Mouse (Mus musculus) kidney, postnatal 0 days (tissue): Measurements from ENCODE around the gene Rpl6. TPM values are rescaled to one million over a fixed set of nuclear protein-coding genes. Genes with fewer than 3 reads are reported as not detected.

Experiments
- ATAC-seq: fragments of 200-750 bp; cut with Nextera tagmentation; replicated peaks from 2 replicates; pipeline ENCODE4 v1.8.0; 2017; ENCODE audit warnings: low read depth, moderate number of reproducible peaks, moderate TSS enrichment, moderate library complexity; ENCODE audit not compliant: low FRiP score
- DNase-seq: peaks from one replicate; pipeline ENCODE4 v3.0.0-alpha.2; 2016; ENCODE audit warnings: low spot score
- H3K27ac ChIP-seq: fragments of 300-500 bp; sonication (generic); 2 replicates; pipeline ENCODE4 v1.5.1; 2014; ENCODE audit warnings: mild to moderate bottlenecking
- H3K27me3 ChIP-seq: fragments of 300-500 bp; sonication (generic); 2 replicates; pipeline ENCODE4 v1.6.1; 2014; ENCODE audit warnings: low read length, mixed read lengths; ENCODE audit not compliant: insufficient read depth
- H3K36me3 ChIP-seq: fragments of 300-500 bp; sonication (generic); 2 replicates; pipeline ENCODE4 v1.6.1; 2014; ENCODE audit warnings: low read length, mixed read lengths; ENCODE audit not compliant: insufficient read depth
- H3K4me1 ChIP-seq: fragments of 300-500 bp; sonication (generic); replicated peaks from 2 replicates; pipeline ENCODE4 v1.6.1; 2014; ENCODE audit warnings: antibody characterized with exemption, low read length, mixed read lengths; ENCODE audit not compliant: insufficient read depth
- H3K4me2 ChIP-seq: fragments of 300-500 bp; sonication (generic); 2 replicates; pipeline ENCODE4 v1.6.1; 2014; ENCODE audit warnings: mild to moderate bottlenecking, low read length, moderate library complexity, mixed read lengths
- H3K4me3 ChIP-seq: fragments of 300-500 bp; sonication (generic); replicated peaks from 2 replicates; pipeline ENCODE4 v1.5.1; 2014; ENCODE audit warnings: low read depth, low read length
- H3K9ac ChIP-seq: fragments of 300-500 bp; sonication (generic); 2 replicates; pipeline ENCODE4 v1.6.1; 2014; ENCODE audit warnings: low read depth, low read length
- H3K9me3 ChIP-seq: fragments of 300-500 bp; sonication (generic); replicated peaks from 2 replicates; pipeline ENCODE4 v1.6.1; 2016; ENCODE audit warnings: low read length, inconsistent platforms, mixed read lengths
- CTCF ChIP-seq: IDR thresholded peaks from 2 replicates; pipeline ENCODE4 v1.5.1; 2016; ENCODE audit warnings: antibody characterized with exemption, low read depth, mild to moderate bottlenecking, moderate library complexity
- WGBS: fragments of 180-500 bp; shearing (Covaris S2); extraction: QIAGEN DNeasy Blood & Tissue Kit; methylation state at CpG from one replicate; pipeline ENCODE4 v1.1.7; 2014; 5-methylcytosine and 5-hydroxymethylcytosine counted together
- polyA plus RNA-seq: library from polyadenylated mRNA; unstranded; fragments of >200 nt; fragmentation: Nextera tagmentation; extraction: Ambion mirVana; gene quantifications from 2 replicates; pipeline ENCODE4 v1.2.1, GENCODE M21; 2015

Gene Rpl6
- polyA plus RNA-seq, 1 experiment from 2014 or later: 681 TPM

GRCm38 (mm10) chr5:121251813-121252212, 47.5 kb downstream of the Rpl6 start:
- DNase-seq (no peak), ATAC-seq (no peak)
- no peaks in the 10 kb centered on the region for H3K9me3 ChIP-seq
- no peak overlapping the region for H3K4me3 ChIP-seq
- no peak overlapping the region for H3K4me2 ChIP-seq
- H3K9ac ChIP-seq: no peak overlapping the region
- H3K36me3 ChIP-seq: 0 out of 2 replicates have a peak, but pooled peaks cover 2% of the 10 kb centered on the region
- no peak for TF ChIP-seq CTCF
- no peaks in the 10 kb centered on the region for H3K27me3 ChIP-seq
- H3K4me1 ChIP-seq: no peaks in the 10 kb centered on the region
- no peak overlapping the region for H3K27ac ChIP-seq
- WGBS: 63% methylated on average over 8 of the region's 8 CpGs

- WGBS: 86% methylated on average over 18 of the region's 18 CpGs
- Histone ChIP-seq H3K27ac (no peak overlapping the region), H3K27me3 (no peaks in the 10 kb centered on the region), H3K9ac (no peak overlapping the region), H3K4me3 (no peak overlapping the region), H3K36me3 (0 out of 2 replicates have a peak, but pooled peaks cover 6% of the 10 kb centered on the region), H3K4me2 (no peak overlapping the region), H3K4me1 (no peaks in the 10 kb centered on the region), H3K9me3 (no peaks in the 10 kb centered on the region)
- TF ChIP-seq CTCF: no peak
- DNase-seq (no peak), ATAC-seq (no peak)
Measured at GRCm38 (mm10) chr5:121253816-121254497, 49.7 kb downstream of the Rpl6 start.

- H3K27me3 ChIP-seq: no peaks in the 10 kb centered on the region
- ATAC-seq: no peak
- H3K36me3 ChIP-seq: 0 out of 2 replicates have a peak, but pooled peaks cover 6% of the 10 kb centered on the region
- 86% methylated on average over 7 of the region's 7 CpGs for WGBS
- no peak for TF ChIP-seq CTCF
- H3K9ac ChIP-seq: no peak overlapping the region
- H3K4me3 ChIP-seq: no peak overlapping the region
- H3K27ac ChIP-seq: no peak overlapping the region
- no peak overlapping the region for H3K4me2 ChIP-seq
- no peaks in the 10 kb centered on the region for H3K9me3 ChIP-seq
- no peaks in the 10 kb centered on the region for H3K4me1 ChIP-seq
- DNase-seq: no peak
Measured at GRCm38 (mm10) chr5:121254977-121255376, 50.7 kb downstream of the Rpl6 start.

Other genes with a start within 250 kb of the Rpl6 start
- gene Rph3a, start 194.4 kb upstream of the Rpl6 start, polyA plus RNA-seq: 0.22 and 0.28 TPM in 2 replicates
- 20.0 and 20.8 TPM in 2 replicates for gene Ptpn11, start 13.1 kb upstream of the Rpl6 start, polyA plus RNA-seq
- gene Hectd4, start 15.7 kb downstream of the Rpl6 start, polyA plus RNA-seq: 2.0 and 2.9 TPM in 2 replicates
- gene Trafd1, start 181.2 kb downstream of the Rpl6 start, polyA plus RNA-seq: 47.3 and 54.6 TPM in 2 replicates
- 24.4 and 29.6 TPM in 2 replicates for gene Naa25, start 193.5 kb downstream of the Rpl6 start, polyA plus RNA-seq
- gene Tmem116, start 247.4 kb downstream of the Rpl6 start, polyA plus RNA-seq: 32.7 and 36.8 TPM in 2 replicates
- gene Erp29, start 248.0 kb downstream of the Rpl6 start, polyA plus RNA-seq: 190 and 195 TPM in 2 replicates